Mouse (Mus musculus) granulocyte monocyte progenitor cell, adult 5-6 weeks (primary cell): ENCODE results near the gene Tmed1. TPM values are rescaled to one million over a fixed set of nuclear protein-coding genes. Genes with fewer than 3 reads are reported as not detected.
A peak's percentile ranks its signal among the peaks of the same experiment; 100 is the strongest.
"Not testable (repeated sequence)": the region's sequence is repeated elsewhere in the genome, so short reads cannot be mapped to it uniquely, and the experiment has no call there.

ENCODE experiments used
- ATAC-seq: replicated peaks from 2 replicates; pipeline ENCODE4 v1.8.0; 2016; ENCODE audit warnings: mild to moderate bottlenecking, moderate TSS enrichment, inconsistent platforms; ENCODE audit not compliant: poor library complexity, severe bottlenecking
- total RNA-seq, 2 experiments: library from RNA; stranded (forward) in 1 of 2; stranded (reverse) in 1 of 2; fragments of 200-712, 200-1000 nt in 1 of 2; fragments of >200 nt in 1 of 2; fragmentation: Nextera tagmentation in 1 of 2; gene quantifications; 2 replicates each; pipeline ENCODE4 v1.2.3; 2014 to 2017

The Tmed1 gene
- total RNA-seq, 2 experiments from 2014 or later: 8.4 to 17.4 TPM

DNA sequence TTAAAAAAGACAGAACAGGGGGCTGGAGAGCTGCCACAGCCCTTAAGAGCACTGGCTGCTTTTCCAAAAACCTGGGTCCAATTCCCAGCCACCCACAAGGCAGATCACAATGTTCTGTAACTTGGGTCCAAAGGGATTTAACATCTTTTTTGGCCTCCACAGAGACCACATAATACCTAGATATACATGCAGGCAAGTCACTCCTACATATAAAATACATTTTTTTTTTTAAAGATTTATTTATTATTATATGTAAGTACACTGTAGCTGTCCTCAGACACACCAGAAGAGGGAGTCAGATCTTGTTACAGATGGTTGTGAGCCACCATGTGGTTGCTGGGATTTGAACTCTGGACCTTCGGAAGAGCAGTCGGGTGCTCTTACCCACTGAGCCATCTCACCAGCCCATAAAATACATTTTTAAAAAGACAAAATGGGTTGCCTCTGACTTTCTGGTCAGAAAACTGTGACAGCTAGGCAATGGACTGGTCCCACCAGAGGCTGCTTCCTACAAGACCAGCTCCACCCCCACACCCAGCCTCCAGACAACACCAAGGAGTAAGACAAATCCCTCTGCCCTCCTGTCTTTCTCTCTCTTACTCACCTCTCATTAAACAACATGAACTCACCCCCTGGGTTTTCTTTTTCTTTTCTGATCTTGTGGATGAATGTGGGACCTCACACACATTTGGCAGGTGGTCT lies 17.2 kb upstream of the Tmed1 start:
- ATAC-seq: no peak

DNA sequence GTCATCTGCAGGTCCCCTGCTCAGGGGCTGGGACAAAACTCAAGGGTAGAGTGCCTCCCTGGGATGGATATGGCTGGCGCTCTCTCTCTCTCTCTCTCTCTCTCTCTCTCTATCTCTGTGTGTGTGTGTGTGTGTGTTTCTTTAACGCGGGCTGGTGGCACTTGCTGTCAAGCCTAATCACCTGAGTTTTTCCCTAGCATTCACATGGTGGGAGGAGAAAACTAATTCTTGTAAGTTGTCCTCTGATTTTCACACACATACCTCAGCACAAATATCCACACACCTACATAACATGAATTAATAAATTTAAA lies 16.5 kb upstream of the Tmed1 start:
- no peak for ATAC-seq

DNA sequence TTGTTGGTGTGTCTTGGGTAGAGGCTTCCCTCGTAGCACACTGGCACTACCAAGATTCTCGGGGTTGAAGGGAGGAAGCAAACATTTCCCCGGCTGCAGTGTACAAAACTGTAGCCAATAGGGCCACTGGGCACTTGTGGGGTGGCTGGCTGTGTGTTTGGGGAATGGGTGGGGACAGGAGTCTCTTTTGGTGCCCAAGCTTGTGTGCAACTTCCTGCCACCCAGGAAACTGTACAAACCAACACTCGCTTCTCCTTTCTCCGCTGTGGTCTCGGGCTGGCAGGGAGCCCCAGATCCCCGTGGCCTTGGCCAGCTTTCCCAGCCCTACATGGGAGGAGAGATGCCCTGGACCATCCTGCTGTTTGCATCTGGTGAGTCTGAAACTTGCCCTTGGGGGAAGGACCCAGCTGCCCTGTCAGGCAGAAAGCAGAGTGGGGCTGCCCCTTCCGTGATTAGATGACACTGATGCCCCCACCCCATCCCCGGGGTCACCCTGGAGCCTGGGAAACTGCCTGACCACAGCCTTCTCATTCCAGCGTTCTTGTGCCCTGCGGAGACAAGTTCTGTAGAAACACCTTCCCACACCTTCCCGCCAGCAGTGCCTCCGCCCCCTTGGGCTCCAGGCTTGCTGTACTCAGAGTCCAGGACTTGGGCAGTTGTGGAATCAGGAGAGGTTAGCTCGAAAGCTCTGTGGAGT lies 16.0 kb upstream of the Tmed1 start, which contains the start of gene AB124611:
AB124611 (plus strand) TSS at position 240 of the 697 bp plus-strand sequence.
- peak; percentile 83 for ATAC-seq

DNA sequence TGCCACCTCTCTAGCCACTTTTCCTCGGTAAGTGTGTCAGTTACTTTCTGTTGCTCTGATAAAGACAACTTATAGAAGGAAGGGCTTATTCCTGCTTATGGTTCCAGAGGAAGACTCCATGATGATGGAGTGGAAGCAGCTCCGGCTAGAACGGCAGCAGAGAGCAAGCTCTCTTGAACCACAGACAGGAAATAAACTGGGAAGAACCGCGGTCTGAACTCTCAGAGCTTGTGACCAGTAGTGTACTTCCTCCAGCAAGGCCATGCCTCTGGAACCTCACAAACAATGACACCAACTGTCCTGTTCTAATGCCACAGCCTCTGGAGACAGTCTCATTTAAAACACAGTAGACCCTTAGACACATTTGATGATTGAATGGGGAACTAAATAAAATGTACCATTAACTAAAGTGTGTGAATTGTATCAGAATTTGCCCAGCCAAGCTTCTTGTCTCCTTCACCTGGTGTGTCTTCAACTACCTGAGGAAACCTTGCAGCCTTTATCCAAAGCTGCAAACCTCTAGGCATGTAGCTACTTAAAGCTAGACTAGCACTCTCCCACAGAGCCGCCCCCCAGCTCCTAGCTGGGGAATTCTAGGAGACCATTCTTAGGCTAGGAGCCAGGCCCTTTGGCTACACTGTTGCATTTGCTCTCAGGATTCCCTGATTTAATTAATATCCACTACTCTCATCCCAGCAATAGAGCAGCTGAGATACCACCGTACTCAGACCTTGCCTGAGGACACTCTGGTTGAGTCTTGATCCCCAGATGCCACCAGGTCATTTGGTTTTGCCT lies 15.3 kb upstream of the Tmed1 start:
- ATAC-seq: peak; percentile 59

DNA sequence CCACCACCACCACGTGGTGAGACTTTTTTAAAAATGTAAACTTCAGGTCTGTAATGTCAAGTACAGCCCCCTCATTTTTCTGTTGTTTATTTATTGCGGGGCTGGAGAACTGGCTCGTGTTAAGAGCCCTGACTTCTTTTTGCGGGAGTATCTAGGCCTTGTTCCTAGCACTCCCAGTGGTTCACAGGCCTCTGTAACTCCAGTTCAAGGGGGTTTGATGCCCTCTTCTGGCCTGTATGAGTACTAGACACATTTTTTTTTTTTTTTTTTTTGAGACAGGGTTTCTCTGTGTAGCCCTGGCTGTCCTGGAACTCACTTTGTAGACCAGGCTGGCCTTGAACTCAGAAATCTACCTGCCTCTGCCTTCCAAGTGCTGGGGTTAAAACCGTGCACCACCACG lies 8.6 kb upstream of the Tmed1 start:
- not testable (repeated sequence) for ATAC-seq

DNA sequence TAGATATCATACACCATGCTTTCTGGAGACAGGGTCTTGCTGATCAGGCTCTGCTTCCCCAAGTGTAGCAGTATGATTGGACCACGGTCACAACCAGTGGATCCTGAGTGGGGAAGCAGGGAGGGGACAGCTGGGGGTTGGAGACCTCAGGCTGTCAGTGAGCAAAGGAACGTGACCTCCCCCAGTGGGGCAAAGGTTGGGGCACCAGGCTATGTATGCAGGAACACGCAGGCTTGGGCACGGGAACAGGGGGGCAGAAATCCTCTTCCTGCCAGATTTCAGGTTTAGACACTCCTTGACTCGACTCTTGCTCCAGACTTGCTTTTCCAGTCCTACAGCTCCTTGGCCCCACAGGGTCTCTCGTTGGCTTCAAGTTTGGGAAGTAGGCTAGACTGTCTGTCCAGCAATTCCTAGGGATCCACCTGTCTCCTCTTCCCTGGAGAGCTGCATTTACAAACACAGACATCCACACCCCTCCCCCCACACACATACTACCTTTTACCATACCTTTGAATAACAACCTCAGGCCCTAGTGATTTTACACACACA lies 8.0 kb upstream of the Tmed1 start:
- no peak for ATAC-seq

DNA sequence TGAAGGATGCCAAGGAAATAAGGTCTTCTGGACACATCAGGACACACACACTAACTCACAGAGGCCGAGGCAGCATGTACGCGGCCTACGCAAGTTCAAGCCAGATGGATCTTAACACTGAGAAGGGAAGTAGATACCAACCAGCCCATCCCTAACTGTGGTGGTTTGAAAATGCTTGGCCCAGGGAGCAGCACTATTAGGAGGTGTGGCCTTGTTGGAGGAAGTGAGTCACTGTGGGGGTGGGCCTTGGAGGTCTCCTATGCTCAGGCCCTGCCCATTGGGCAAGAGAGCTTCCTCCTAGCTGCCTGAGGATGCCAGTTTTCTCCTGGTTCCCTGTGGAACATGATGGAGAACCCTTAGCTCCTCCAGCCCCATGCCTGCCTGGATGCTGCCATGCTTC lies 3.4 kb upstream of the Tmed1 start:
- no peak for ATAC-seq

DNA sequence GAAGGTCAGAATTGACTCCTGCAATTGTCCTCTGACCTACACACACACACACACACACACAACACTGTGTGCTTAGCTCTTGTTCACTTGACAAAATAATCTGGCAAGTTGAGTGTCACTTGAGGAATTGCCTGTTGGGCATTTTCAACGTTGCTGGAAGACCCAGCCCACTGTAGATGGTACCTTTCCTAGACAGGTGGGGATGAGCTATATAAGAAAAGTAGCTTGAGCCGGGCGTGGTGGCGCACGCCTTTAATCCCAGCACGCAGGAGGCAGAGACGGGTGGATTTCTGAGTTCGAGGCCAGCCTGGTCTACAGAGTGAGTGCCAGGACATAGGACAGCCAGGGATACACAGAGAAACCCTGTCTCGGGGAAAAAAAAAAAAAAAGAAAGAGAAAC lies 1.0 kb upstream of the Tmed1 start:
- no peak for ATAC-seq

DNA sequence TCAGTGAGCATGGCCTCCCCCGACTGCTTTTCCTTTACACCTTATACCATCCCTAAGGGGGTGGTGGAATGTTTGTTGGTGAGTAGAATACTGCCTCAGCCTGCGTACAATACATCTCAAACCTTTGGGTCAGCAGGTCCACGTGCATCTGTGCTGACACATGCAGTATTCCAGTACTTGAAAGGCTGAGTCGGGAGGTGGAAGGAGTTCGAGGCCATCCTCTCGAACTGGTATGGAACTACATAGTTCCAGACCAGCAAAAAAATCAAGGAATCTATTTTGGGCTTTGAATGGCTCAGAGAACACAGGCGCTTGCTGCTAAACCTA lies 600 bp upstream of the Tmed1 start:
- ATAC-seq: peak; percentile 5; the same call in 1 of the 2 replicates

DNA sequence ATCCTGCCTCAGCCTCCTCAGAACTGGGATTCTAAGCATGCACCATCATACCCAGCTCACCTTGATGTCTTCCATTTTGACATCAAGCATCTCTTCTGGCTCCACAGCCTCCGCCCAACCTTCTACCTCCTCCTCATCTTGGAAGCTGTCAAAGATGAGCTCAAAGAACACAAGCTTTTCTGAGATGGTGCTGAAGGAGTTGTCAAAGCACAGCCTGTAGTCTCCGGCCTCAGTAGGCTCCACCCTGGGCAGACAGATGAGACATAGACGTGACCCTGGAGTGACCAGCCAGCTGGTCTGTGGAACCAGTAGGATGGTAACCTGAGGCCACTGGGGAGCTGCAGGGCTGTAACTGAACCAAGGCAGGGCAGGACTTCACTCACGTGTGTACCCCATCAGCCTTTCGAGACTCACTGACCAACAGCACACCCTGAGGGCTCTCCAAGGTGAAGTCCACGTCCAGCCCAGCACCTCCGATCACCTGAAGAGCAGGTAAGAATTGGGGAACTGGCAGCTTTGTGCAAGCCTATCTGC lies 1.1 kb downstream of the Tmed1 start:
- ATAC-seq: no peak

DNA sequence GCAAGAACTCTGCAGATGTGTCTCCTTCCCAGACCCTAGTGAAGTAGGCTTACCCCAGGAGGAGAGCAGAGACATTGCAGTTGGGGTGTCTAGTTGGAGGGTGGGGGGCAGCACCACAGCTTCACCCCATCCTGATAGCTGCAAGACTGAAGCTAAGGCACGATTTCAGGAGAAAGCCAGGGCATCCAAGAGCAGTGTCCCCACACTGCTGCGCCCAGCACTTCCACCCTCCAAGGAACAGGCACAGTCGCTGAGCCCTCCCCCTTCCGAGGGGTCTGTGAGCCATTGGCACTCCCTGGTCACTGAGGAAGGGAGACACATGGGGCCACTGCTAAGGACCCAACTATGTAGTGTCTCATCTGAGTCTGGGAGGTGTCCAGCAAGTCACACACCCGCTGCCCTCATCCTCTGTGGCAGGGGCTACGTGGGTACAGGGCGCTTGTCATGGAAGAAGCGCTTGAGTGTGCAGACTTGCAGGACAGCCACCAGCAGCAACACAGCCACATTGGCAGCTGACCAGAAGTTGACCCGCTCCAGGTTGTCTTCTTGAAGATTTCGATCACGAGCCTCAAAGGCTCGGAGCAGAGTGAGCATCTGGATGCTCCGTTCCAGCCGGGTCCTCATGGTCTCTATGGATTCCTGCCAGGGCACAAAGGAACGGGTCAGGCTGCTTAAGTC lies 2.2 kb downstream of the Tmed1 start:
- ATAC-seq: no peak

DNA sequence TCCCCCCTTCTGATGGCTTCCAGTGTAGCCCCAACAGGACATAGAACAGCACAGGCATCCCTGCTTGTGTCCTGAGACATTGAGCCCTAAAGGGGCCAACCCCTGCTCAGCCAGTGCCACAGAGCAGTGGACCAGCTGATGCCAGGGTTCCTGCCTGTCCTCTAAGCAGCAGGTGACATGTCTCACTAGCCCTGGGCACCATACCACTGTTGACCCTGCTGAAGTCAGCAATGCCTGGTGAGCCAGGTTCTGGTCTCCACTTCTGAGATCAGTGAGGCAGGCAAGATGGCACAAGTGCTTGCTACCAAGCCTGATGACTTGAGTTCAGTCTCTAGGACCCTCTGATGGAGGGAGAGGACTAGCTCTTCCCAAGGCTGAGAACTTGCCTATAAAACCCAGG lies 4.3 kb downstream of the Tmed1 start:
- ATAC-seq: no peak

DNA sequence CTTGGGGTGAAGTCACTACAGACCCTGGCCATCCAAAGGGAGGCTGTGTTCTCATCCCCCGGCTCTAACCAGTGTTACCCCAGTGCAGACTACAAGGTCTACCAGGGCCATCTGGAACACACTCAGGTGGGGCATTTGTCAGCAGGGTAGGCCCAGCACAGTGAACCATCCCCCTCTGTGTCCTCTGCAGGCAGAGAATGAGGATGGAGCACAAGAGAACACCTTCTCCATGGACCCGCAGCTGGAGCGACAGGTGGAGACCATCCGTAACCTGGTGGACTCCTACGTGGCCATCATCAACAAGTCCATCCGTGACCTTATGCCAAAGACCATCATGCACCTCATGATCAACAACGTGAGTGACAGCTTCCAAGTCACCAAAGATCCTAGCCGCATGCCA lies 6.7 kb downstream of the Tmed1 start:
- no peak for ATAC-seq

DNA sequence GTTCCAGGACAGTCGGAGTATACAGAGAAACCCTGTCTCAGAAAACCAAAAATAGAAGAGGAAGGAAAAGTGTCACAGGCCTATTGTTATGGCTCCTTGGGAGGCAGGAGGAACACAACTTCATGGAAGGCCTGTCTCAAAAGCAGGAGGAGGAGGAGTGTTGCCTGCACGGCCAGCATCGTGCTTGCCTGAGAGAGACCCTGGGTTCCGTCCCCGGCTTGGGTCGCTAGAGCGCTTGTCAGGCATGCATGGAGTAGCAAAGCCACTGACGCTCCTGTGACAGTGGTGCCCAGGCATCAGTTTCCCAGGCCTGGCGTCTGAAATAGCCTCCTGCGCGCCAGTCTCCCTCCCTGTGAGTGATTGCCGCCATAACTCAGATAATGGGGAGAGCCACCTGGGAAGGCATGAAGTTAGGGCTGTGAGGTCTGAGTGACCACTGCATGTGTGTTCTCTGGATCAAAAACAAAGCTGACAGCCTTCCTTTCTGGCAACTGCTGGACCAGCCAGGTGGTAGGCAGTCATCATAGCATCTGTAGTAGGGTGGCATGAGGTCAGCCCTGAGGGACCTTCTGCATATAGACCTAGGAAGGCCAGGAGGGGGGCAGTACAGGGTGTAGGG lies 11.7 kb downstream of the Tmed1 start:
- ATAC-seq: no peak

DNA sequence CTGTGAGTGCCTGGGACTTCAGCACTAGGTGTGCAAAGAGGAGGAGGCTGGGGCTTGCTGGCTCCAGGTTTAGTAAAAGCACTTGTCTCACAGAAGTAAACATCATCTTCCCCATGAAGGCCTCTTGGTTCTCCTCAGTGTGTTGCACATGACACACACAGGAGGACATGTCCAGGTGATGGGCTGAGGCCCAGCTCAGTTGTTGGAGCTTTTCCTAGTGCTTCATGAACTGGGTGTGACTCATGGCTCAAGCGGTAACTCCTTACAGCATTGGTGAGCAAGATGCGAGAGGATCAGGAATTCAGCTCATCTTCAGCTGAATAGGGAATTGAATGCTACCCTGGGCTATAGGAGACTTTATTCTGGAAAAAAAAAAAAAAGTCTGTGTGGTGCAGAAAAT lies 12.4 kb downstream of the Tmed1 start:
- no peak for ATAC-seq

DNA sequence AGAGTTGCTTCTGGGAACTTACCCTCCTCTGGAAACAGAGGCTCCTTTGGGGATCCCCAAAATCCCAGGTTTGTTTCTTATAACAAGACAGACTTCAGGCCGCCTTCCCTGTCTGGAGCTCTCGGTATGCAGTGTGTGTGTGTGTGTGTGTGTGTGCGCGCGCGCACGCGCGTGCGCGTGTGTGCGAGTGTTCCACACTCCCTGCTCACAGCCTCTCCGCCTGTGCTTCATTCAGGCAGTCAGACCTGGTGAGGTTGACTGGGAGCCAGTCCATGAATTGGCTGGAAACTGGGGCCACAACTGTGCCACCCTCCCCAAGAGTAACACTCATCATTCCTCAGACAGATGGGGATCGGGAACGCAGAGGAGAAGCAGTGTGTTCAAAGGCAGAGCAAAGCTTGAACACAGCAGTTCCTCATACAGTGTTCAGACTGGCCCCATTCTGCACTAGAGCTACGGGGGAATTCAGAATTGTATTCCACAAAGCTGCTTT lies 13.0 kb downstream of the Tmed1 start:
- ATAC-seq: no peak

DNA sequence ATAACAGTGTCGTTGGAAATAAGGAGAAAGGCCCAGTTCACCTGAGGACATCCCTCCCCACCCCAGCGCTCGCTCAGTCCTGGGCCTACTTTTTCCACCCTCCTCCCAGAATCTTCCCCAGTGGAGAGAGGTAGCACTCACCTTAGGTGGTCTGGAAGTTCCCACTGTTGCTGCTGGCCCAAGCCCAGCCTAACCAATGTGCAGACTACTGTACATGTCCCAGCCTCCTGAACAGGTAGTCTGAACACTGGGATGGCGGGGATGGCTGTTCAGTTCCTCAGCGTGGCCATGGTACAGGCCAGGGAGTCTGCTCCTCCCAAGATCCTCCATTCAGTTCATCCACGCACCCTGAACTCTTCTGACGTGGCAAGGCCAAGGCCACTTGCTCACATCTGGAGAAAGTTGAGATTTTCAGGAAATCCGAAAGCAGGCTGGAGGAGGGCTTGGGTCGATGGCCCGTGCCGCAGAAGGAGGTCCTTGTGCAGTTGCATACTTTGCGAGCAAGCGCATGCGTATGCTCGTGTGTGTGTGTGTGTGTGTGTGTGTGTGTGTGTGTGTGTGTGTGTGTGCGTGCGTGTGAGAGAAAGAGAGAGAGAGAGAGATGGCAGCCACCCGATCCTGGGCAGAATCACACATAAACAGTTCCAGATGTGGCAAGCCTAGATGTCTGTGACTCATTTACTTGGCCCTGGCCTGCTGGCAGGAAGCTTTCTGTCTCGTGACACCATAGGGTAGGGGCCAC lies 13.6 kb downstream of the Tmed1 start:
- ATAC-seq: no peak

DNA sequence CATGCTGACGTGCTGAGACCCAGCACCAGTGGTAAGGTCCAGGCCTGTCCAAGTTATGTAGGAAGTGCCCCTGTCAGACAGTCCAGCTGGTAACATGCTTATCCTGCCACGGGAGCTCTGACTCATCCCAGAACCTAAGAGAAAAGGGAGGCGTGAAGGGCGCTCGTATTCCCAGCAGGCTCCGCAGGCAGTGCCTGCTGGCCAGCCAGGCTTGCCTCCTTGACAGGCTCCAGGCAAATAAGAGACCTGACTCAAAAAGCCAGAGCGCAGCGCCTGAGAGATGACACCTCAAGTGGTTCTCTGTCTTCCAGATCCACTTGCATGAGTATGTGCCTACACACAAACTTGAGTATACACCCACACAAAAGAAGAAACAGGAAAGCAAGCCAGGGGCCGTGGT lies 15.3 kb downstream of the Tmed1 start:
- no peak for ATAC-seq

DNA sequence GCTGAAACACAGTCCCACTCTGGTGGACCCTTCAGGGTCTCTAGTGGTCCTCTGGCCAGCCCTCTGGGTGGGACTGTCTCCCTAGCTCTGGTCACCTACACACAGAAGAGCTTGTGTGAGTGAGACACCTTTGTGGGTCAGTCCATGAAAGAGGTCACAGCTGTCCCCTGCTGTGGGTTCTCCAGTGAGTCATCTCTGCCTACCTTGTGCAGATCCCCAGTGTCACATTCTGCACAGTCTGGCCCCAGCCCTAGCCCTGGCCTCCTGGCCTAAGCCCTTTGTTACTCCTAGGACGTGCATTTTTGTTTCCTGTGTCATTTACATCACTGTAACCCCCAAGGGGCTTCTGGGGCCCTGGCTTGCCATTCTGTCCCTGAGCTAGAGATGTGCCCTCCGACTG lies 16.1 kb downstream of the Tmed1 start:
- no peak for ATAC-seq
